Mouse (Mus musculus): ENCODE measurements around the gene Ddx54.

The Ddx54 gene

DNA sequence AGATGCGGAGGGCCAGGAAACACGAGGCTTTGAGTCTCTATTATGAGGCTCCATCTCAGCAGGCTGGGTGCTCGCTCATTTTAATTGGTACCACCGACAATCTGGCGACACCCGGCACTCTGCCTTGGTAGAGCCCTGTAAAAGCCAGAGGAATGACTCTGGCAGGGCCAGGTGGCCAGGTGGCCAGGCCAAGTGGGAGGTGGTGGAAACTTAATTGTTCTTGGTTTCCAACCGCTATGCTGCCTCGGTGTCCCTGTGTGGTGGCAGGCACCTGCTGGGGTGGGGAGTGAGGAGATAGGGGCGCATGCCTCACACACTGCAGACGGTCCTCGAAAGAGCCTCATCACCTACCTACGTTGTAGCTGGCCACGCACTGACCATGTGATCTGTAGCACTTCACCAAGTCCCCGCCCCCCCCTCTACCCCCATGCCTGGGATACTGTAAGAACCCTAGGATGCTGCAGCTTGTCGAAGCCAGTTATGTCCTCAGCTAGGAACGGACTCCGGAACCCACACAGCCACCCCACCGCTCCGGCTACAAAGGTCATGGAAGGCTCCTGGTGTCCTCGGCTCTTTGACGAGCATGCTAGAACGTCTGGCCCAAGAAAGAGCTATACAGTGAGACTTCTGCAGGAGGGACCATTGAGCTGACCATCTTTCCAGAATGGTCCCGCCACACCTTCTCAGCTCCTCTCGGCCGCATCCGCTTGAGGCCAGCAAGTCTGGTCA lies 32.5 kb upstream of the Ddx54 start:
- no peak for DNase-seq (ENCODE audit: extremely low read depth, low read depth, low spot score)

DNA sequence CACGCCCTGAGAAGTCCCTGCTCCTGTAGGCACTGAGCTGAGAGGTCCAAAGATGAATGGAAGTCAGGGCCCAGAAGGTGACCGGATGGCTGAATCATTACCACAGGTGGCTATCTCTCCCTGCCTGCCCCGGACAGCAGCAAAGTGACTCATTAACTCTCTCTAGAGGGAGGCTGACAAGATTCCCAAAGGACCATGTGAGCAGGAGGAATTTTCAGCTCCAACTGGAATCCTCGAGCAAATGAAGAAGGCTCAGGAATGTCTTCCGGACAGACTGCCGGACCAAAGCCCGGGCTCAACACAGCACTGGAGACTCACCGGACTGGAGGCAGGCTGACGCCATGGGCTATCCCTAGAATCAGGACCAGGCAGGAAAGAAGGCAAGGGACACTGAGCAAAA lies 30.5 kb upstream of the Ddx54 start:
- DNase-seq (ENCODE audit: extremely low read depth, low read depth, low spot score): no peak

DNA sequence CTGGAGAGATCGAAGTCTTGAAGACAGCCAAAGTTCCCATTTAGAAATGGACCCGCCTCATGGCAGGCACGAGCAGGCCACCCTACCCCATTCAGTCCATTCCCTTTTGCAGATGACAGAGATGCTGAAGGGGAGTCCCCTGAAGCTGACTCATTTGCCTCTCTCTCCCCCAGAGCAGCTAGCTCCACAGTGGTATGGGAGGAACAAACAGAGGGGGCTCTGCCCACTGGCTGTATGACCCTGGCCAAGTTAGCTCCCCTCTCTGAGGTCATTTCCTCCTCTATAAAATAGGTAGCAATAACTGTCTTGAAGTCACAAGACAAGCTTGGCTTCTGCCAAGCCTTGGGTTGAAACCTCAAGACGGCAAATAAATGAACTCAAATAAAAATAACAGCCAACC lies 29.0 kb upstream of the Ddx54 start:
- DNase-seq (ENCODE audit: extremely low read depth, low read depth, low spot score): no peak

DNA sequence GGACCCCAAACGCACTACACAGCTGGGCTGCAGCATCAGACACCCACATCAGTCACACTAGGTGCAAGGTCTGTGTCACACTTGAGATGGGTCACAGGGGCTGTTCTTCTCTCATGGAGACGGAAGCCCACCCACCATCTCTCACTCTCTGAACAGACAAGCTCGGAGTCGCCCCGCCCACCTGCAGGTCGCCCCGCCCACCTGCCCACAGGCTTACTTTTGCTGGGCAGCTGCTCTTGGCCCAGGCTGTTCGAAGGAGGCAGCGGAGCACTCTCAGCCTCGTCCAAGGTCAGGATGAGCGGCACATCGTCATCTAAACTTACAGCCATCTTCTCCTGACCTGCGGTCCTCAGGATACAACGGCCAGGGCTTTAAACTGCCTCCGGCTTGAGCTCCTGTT lies 27.6 kb upstream of the Ddx54 start:
- DNase-seq (ENCODE audit: extremely low read depth, low read depth, low spot score): no peak

DNA sequence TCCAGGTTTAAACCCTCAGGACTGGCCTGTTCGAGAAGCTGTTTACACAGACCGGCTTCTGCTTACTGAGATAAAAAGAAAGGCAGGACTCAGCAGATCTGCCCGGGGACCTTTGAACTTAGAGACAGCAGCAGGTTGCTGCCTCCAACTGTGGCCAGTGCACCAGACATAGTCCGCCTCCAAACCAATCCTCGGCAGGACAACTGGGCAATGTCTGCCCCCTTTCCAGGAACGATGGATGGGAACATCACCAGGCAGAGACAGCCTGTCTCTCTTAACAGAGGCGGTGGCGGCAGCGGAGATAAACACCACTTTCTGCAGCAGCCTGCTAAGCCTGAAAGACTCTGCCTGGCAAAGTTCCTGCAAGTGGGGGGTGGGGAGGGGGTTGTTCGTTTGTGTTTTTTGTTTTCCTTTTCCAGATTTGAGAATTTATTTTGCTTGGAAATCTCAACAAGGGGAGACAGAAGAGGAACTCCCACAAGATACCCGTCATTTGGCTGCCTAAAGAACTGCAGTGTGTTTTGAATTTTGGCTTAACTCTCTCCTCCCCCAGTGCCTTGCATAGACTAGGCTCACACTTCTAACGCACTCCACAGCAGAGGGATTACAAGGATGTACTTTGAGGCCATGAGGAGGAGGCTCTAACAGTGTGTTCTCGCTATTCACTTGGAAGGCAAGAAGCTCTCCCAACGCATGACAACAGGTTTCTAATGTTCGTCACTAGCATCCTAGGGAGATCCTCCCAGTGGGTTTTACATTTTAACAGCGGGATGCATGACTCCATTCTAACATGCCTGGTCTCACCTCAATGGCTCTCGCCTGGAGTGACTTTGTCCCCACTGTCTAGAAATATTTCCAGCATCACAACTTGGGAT lies 25.6 kb upstream of the Ddx54 start:
- no peak for DNase-seq (ENCODE audit: extremely low read depth, low read depth, low spot score)

DNA sequence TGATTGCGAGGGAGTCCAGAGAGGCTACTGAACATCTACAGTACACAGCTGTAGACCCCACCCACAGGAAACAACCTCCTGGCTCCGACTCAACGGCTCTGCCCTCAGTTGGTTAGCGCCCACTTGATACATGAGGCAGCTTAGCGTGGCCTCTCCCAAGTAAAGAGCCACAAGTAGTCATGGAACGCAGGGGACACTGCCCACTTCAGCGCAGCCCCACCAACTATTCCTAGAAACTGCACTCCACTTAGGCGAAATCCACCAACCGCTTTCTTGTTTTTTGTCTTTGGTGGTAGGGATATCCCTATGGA lies 25.0 kb upstream of the Ddx54 start:
- no peak for DNase-seq (ENCODE audit: extremely low read depth, low read depth, low spot score)

DNA sequence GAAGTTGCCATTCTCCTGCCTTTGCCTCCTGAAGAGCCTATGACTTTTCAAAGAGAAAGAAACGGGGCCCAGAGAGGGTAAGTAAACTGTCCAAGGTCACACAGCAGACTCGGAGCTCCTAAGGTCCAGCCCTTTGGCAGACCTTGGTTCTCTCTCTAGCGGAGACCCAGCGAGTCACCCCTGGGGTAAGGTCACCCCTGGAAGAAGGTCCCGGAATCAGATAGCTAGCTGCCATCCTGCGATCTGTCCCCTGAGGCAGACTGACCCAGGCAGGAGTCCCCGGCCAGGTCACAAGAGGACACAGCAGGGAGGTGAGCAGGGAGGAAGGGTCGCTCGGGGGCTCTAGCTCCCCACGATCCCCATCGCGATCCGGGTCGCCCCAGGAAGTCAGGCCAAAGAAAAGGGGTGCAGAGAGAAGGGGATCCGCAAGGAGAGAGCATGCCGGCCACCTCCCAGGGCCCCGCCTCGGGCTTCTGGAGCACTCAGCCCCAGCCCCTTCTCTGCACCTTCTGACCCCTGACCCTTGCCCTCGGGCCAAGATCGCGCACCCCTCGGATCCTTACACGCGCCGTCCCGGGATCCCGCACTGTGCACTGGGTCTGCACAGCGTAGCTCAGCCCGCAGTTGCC lies 24.5 kb upstream of the Ddx54 start:
- DNase-seq (ENCODE audit: extremely low read depth, low read depth, low spot score): no peak

DNA sequence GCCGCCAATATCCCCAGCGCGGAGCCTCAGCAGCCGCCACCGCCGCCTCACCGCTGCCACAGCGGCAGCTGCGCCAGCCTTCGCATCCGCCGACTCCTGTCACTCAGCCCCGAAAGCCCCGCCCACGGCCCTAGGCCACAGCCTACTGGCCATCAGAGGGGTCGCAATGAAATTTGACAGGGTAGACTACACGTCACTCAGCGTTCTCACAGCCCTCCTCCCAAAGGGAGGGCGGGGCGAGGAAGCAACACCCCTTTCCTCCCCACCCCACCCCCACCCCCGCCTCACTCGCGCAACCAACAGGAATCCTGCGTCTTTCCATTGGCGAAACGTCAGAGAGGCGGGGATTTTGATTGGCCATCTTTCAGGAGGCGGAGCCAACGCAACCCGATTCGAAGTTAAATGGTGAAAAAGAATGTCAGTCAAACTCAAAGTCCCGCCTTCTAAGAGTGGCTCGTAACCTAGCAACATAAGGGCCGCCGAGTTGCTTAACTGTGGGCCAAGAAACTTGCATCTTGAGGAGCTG lies 23.9 kb upstream of the Ddx54 start, which contains the start of the genes Tpcn1 and Iqcd:
TSS of gene Tpcn1 (minus strand) at position 105 of the 526 bp plus-strand sequence.
TSS of gene Iqcd (plus strand) at position 448 of the 526 bp plus-strand sequence.
- DNase-seq (ENCODE audit: extremely low read depth, low read depth, low spot score): no peak

DNA sequence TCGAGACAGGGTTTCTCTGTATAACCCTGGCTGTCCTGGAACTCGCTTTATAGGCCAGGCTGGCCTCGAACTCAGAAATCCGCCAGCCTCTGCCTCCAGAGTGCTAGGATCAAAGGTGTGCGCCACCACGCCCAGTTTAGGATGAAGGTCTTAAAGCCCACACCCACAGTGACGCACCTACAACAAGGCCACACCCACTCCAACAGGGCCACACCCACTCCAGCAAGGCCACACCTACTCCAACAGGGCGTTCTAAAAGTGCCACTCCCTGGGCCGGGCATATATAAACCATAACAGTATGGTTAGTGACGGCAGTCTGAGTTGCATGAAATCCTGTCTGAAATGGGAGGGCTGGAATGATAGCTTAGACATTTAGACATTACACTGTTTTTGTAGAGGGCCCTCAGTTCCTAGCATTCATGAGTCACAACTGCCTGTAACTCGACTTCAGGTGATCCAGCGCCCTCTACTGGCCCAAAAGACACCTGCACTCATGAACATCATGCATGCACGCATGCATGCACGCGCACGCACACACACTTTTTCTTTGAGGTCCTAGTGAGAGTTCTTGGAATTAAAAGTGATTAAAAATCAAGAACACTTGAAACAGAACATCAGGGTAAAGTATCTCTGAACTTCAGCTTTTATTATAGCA lies 22.1 kb upstream of the Ddx54 start:
- DNase-seq (ENCODE audit: extremely low read depth, low read depth, low spot score): no peak

DNA sequence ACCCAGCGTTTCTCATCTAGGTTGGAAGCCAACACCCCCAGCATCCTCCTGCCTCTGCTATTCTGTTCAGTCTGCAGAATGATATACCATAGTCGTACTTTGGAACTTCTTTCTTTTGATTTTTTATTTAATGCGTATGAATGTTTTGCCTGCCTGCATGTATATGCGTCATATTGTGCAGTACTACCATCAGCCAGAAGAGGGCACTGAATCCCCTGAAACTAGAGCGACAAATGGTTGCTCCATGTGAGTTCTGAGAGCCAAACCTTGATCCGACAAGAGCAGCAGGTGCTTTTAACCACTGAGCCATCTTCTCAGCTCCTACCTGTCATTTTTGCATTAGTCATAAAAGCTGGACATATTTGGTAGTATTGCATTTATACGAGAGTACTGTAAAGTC lies 20.4 kb upstream of the Ddx54 start:
- DNase-seq (ENCODE audit: extremely low read depth, low read depth, low spot score): no peak

DNA sequence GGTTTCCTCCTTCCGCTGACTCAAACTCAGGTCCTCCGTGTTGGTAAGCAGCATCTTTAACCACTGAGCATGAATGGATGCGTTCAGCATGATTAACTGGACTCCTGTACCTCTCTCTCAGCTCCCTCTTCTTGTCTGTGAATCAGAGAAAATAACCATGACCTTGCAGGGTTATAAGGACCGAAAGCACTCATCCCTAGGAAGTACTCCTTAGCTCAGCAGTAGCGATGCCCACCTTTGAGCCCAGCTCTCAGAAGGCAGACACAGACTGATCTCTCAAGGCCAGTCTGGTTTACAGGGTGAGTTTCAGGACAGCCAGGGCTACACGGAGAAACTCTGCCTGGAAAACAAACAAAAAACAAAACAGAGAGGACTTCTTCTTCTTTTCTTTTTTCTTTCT lies 18.1 kb upstream of the Ddx54 start:
- no peak for DNase-seq (ENCODE audit: extremely low read depth, low read depth, low spot score)

DNA sequence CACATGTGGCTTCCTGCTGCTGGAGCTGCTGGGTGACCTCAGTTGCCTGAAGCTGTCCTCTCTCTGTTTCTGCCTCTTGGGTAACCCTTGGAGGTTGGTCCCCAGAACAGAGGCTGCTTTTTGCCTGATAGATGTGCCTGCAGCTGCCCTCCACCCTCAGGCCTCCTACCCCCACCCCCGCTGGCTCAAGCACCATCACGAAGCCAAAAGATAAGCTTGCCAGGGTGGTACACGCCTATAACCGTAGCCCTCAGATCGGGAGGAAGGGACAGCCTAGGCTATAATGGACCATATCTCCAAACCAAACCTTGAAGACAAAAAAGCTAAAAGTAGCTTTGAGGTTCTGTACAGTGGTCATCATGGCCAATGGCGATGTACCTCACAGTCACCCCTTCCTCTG lies 12.9 kb upstream of the Ddx54 start:
- DNase-seq (ENCODE audit: extremely low read depth, low read depth, low spot score): no peak

DNA sequence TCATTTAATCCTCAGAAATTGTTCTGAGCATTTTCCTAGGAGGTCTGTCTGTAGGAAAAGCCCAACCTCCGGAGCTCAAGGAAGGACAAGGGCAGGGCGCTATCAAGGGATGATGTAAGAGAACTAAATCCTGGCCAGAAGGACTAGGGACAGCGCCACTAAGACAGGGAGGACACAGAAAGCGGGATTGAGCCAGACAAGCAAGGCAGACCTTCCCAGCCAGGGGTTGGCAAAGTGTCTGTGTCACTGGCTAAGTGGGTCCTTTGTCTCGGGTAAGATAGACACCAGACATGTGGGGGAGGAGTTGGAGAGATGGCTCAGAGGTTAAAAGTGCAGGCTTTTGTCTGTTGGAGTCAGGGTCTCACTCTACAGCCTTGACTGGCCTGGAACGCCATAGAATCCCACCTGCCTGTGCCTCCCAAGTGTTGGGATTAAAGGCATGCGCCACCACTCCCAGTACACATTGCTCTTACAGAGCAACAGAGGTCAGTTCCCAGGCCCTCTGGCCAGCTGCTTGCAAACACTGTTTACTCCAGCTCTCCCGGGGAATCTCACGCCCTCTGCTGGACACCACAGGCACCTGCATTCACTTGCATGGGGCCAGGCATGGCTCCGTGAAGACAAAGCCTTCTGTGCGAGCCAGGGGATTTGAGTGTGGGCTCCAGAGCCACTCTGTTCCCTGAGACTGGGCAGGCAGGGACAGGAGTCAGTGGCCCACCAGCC lies 11.4 kb upstream of the Ddx54 start:
- no peak for DNase-seq (ENCODE audit: extremely low read depth, low read depth, low spot score)

DNA sequence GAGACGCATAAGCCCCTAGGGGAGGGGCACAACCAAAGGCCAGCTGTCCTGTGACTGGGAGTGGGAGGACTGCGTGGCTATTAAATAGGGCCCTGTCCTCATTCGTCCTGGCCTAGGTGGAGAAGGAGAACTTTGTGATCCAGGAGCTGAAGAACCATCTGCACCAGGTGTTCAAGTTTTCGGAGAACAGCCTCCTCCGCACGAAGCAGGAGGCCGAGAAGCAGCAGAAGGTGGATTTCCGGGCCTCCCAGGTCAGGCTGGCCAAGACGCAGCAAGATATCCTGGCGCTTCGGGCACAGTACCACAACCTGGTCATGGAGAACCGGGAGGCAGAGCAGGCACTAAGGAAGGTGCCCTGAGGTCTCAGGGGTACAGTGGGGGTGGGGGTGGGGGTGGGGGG lies 10.3 kb upstream of the Ddx54 start:
- no peak for DNase-seq (ENCODE audit: extremely low read depth, low read depth, low spot score)

DNA sequence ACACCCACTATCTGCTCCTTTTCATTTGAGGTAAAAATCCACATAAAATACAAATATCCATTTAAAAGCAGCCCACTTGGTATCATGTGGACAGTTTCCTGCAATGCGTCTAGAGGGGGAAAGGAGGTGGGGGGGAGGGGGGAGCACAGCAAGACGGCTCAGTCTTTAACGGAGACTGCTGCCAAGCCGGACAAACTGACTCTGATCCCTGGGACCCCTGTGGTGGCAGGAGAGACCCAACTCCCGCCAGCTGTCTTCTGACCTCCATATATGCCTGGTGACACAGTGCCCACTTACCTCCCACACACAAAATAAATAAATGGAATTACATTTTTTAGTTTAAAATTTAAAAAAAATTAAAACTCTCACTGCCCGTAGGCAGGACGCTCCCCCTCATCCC lies 9.0 kb upstream of the Ddx54 start:
- DNase-seq (ENCODE audit: extremely low read depth, low read depth, low spot score): no peak

DNA sequence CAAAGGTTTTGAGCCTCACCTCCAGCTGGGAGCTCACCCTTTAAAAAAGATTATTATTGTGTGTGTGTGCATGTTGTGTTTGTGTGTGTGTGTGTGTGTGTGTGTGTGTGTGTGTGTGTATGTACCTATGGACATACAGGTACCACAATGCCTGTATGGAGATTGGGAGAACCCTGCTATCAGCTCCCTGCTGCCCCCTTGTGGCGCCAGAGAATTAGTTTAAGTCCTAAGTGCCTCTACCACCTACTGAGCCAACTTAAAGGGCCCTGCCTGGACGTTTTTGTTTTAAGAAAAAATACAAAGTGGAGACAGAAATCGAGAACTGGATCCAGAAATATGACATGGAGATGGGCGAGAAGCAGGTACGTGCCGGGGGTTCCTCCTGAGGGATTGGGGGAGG lies 7.7 kb upstream of the Ddx54 start:
- DNase-seq (ENCODE audit: extremely low read depth, low read depth, low spot score): no peak

DNA sequence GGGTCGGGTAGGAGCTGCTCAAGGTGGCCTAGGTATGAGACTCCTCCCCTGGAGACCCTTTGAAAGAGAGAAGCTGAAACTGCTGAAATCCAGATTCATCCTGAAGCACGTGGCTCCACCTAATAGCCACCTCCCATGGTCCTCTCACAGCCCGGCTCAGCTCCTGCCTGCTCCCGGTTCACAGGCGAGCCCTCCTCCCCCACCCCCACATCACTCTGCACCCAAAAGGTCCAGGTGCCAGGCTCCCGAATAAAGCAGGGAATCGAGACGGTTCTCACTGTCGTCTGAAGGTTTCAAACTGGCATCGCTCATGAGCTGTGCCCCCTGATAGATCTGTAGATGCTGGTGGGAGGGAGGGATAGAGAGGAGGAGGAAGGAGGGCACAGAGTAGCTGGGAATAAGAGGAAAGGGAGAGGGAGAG lies 7.3 kb upstream of the Ddx54 start:
- DNase-seq (ENCODE audit: extremely low read depth, low read depth, low spot score): no peak

DNA sequence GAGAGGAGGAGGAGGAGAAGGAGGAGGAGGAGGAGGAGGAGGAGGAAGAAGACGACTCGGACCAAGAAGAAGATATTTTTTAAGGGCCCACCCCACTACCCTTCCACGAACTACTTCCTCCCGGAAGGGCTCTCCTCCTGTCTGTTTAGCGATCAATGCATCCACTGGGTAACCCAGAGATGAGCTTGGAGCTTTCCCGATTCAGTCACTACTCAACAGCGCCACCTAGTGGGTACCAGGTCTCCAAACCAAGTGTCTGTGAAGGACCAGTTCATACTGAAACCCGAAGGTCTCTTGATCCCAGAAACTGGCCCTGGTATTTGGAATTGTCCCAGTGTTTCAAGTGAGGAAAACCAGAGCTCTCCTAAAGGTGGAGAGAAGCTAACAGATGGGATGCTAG lies 6.9 kb upstream of the Ddx54 start:
- DNase-seq (ENCODE audit: extremely low read depth, low read depth, low spot score): no peak

DNA sequence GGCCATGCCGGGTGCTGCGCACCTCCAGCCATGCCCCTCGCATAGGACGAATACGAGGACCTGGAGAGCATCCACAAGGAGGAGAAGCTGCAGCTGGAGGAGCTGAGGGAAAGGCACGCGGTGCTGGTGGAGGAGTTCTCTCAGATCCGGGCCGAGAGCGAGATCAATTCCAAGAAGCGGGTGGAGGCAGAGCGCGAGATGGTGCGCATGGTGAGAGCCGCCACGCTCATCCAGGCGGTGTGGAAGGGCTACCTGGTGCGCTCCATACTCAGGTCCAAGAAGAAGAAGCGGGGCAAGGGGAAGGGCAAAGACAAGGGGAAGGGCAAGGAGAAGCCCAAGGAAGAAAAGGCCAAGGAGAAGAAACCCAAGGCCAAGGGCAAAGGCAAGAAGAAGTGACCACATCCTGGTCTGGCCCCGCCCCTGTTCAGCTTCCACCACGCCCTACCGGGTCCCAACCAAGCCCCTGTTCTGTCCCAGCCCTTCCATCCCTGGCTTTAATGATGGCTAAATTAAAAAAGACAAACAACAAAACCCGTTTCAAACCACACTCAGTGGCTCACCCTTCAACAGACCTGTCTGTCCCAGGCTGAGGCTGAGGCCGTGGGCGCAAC lies 5.8 kb upstream of the Ddx54 start:
- DNase-seq (ENCODE audit: extremely low read depth, low read depth, low spot score): no peak

DNA sequence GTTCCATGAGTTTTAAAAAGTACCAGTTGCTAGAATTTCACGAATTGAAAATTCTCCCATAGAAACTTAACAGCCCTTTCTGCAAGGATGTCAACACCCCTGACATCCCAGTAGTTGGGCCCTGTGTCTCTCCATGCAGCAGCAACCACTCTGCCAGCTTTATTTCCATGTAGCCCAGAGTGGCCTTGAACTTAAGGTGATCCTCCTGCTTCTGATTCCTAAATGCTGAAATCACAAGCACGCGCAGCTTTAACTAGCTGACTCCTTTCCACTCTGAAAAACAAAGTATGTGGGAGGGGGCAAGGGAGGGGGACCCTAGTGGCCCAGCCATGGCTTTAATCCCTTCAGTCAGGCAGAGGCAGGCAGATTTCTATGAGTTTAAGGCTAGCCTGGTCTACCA lies 5.2 kb upstream of the Ddx54 start:
- no peak for DNase-seq (ENCODE audit: extremely low read depth, low read depth, low spot score)
